Mouse (Mus musculus) yolk sac, embryonic 10.5 days (tissue): ENCODE measurements around the gene Tsnax.
A peak's percentile ranks its signal among the peaks of the same experiment; 100 is the strongest.

ENCODE experiments used
- DNase-seq: peaks from one replicate; pipeline ENCODE4 v3.0.0-alpha.2; 2017; ENCODE audit warnings: low spot score

Tsnax gene

DNA sequence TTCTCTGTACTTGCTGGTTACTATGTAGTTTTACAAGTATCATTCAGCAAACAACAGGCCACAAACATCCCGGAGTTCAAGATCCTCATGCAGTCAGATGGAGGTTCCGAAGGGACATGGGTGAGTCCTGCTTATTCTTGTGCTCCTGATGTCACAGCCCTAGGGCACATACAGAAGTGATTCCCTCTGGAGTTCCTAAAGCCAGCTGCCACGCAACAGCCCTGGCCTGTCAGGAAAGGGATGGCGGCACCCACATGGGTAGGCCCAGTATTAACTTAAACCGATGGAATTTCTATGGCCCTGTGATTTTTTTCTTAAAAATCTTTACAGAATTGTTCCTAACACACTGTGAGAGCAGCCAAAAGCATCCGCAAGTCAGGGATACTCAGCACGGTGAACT, 30.6 kb downstream of the Tsnax start:
- no peak for DNase-seq

DNA sequence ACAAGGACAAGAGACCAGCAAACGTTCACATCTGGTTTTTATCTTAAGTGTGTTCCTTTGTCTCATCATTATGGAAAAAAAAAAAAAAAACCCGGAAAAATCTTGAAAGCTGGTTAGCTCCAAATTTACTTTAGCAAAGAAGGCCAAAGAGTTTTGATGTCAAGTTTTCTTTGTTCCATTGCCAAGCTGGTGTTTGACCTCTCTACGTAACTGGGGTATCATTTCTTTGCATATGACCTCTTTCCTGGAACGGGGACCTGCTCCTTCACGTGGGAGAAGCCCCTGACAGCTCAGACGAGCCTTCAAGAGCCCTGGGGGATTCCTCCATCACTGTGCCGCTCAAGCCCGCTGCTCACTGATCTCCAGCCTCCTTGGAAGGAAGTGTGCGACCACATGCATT, 31.1 kb downstream of the Tsnax start:
- DNase-seq, result no peak

DNA sequence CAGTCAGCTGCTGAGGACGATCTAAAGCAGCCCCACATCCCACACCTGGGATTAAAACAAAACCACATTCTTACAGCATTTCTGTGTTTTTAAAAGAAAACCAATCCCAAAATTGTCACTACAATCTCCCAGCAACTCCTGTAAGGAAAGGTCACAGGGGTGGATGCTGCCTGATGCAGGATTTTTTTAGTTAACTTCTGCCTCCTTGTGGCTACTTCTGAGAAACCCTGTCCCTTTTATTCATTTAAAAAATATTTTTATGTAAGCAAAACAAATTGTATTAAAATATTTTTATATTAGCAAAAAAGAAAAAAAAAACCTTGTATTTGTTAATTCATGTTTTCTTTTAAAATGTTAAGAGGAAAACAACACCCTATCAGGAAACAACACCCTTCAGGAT, 33.0 kb downstream of the Tsnax start:
- no peak for DNase-seq

GRCm38 (mm10) chr8:125049051-125049750, 36.4 kb downstream of the Tsnax start:
- no peak for DNase-seq

- DNase-seq, result no peak
These were observed 37.0 kb downstream of the Tsnax start for GRCm38 (mm10) chr8:125049826-125050225.

- DNase-seq, result peak; percentile 22
These were observed 39.2 kb downstream of the Tsnax start for GRCm38 (mm10) chr8:125052026-125052425.

- peak; percentile 16 for DNase-seq
These were observed 41.0 kb downstream of the Tsnax start, which contains the start of gene Disc1 for GRCm38 (mm10) chr8:125053505-125054435. Disc1 (plus strand) TSS chr8:125054195.

DNA sequence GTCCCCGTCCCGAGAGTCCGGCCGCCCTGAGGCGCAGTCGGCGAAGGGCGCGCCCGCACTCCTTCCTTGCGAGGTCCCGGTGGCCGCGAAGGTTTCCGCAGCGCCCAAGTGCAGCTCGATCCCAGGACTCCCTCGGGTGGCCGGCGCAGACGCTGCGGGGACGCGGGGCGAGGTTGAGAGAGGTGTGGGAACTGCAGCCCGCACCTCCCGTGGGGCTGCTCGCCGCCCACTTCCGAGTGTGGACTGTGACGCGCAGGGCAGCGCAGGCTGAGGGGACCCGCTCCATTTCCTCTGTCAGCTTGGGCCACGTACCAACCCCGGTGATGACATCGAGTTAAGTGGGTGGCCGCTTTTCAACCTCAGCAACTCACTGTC, 41.6 kb downstream of the Tsnax start:
- DNase-seq, result no peak

DNA sequence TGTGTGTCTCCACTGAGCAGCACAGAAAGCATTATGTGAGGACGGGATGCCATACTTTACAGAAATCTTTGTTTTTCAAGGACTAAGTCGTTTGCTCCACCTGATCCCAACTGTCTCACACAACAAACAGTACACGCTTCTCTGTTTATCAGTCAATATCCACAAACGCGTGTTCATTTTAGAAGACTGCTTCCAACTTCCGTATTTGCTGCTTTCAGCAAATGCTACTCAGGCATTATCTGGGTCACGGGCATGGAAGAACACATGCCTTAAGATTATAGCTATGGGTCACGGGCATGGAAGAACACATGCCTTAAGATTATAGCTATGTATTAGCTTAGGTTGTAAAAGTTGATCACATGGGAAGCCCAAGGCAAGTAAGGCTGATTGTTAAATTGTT, 48.1 kb downstream of the Tsnax start:
- no peak for DNase-seq

- DNase-seq, result no peak
These were observed 52.8 kb downstream of the Tsnax start for GRCm38 (mm10) chr8:125065596-125065995.

GRCm38 (mm10) chr8:125066913-125067595, 54.3 kb downstream of the Tsnax start:
- DNase-seq, result peak; percentile 40

- no peak for DNase-seq
These were observed 54.8 kb downstream of the Tsnax start for GRCm38 (mm10) chr8:125067596-125067960.

DNA sequence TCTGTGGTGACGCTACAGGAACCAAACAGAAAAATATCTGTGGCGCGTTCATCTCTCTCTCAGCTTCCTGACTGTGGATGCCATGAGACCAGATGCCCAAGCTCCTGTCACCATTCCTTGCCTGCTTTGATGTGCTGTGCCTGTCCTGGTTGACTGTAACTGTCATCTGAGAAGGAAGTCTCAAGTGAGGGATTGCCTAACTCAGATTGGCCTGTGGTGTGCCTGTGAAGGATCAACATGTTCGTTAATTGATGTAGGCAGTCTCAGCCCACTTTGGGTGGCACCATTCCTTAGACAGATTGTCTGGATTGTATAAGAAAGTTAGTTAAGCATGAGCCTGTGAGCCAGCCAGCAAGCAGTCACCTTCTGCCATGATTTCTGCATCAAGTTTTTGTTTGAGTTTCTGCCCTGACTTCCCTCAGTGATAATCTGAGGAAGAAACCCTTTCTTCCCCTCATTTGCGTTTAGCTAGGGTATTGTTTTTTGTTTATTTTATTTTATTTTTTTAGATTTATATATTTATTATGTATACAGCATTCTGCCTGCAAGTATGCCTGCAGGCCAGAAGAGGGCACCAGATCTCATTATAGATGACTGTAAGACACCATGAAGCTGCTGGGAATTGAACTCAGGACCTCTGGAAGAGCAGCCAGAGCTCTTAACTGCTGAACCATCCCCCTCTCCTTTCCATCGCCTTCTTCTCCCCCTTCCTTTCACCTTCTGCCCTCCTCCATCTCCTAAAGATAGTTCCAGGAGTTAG, 55.5 kb downstream of the Tsnax start:
- DNase-seq, result no peak

DNA sequence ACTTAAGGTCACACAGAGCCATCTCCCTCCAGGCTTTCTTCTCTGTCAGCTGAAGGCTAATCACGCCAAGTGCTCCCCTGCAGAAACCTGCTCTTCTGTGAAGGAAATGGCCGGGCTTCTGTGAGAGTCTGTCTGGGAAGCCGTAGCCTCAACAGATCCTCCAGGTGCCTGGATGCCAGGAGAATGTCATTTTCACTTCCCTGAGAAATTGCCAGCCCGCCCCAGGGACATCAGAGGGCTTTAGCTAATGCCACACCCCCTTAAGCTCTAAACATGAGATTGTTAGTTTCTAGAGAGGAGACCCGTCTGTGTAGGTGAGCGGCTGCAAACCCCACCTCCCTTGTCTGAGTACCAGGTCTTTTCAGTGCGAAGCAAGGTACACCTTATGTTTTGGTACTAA, 56.5 kb downstream of the Tsnax start:
- no peak for DNase-seq

DNA sequence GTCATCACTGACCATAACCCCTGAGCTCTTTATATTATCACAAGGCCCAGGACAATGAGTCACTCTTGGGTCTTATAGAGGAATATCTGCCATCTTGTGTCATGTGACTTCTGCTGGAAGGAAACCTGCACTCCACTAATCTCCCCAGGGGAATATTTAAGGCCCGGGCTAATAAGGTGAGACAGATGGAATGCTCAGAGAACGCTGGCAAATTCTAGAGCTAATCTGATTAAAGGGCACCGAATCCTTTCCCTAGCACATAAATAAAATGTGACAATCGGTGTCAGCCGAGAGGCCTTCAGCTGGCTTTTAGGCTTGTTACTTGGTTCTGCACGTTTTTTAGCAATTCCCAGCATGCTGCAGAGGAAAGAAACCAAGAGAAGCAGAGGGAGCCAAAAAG, 56.9 kb downstream of the Tsnax start:
- DNase-seq, result no peak

DNA sequence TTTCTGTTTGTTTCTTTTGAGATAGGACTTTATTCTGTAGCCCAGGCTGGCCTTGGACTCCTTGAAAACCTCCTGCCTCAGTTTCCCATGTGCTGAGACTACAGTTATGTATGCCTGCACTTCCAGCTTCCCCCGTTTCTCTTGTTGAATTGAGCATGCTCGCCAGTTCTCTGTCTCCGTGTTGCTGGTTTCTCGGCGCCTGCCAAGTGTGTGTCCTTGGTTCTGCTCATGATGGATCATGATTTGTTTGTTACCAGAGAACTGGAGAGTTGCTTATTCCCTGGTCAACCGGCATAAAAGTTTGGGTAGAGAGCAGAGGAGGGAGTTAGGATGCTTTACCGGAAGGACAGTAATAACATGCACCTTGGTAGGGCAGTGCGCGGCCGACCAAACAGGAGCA, 61.3 kb downstream of the Tsnax start:
- DNase-seq, result no peak

- no peak for DNase-seq
These were observed 61.8 kb downstream of the Tsnax start for GRCm38 (mm10) chr8:125074581-125074980.

DNA sequence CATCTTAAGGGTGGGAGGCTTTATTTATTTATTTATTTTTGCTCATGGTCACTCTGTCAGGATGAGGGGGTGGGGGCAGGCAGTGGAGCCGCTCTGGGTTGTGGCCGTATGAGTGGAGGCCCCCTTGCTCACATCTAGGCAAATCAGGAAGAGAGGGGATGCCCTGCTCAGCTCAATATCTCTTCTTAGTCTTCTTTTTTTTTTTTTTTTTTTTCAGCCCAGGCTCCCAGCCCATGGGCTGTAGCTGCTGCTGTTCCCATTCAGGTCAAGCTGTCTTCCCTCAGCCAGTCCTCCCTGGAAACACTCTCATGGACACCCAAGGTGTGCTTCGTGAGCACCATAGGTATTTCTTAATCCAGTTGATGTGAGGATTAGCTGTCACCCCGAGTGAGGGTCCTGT, 62.6 kb downstream of the Tsnax start:
- no peak for DNase-seq

GRCm38 (mm10) chr8:125077326-125077725, 64.5 kb downstream of the Tsnax start:
- no peak for DNase-seq

DNA sequence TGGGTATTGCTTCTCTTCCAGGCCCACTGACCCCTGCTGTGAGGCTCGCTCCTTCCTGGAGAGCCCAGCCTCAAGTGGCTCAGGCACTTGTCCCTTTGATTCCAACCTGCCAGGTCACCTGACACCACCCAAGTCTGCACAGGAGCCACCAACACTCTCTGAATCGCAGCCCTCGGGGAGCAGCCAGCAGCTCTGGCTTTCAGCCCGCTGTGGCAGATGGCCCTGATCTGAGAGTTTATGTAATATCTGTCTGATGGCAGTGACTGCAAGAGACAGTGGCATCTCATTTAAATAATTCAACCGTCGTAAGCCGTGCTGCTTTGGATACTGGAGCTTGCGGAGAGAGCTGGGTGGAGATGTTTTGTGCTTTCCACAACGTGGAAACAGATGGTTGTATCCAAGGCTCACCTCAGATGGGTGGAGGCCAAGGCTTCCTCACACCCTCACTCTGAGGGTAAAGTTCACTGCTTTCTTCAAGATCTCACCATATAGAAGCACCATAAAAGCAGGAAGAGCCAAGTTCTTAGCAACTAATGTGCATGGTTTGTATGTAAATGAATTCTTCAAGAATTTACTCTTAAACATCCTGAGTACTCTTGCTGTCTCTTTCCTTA, 66.1 kb downstream of the Tsnax start:
- DNase-seq, result no peak
